Mouse (Mus musculus) liver, postnatal 0 days (tissue): Measurements from ENCODE around the gene Gamt. TPM values are rescaled to one million over a fixed set of nuclear protein-coding genes. Genes with fewer than 3 reads are reported as not detected.

Experiments used
- ATAC-seq: fragments of 200-750 bp; cut with Nextera tagmentation; 2 replicates; pipeline ENCODE4 v1.8.0; 2017; ENCODE audit warnings: mild to moderate bottlenecking, moderate library complexity
- DNase-seq: peaks from one replicate; pipeline ENCODE4 v3.0.0-alpha.2; 2016
- H3K27ac ChIP-seq: fragments of 300-500 bp; sonication (generic); 2 replicates; pipeline ENCODE4 v1.5.1; 2014; ENCODE audit warnings: antibody characterized with exemption, moderate library complexity, mild to moderate bottlenecking, low read depth
- H3K27me3 ChIP-seq: fragments of 300-500 bp; sonication (generic); 2 replicates; pipeline ENCODE4 v1.6.1; 2014; ENCODE audit warnings: low read length, control low read depth, mixed read lengths; ENCODE audit not compliant: insufficient read depth
- H3K36me3 ChIP-seq: fragments of 300-500 bp; sonication (generic); replicated peaks from 2 replicates; pipeline ENCODE4 v1.6.1; 2014; ENCODE audit warnings: mild to moderate bottlenecking, control low read depth, low read length, moderate library complexity, mixed read lengths; ENCODE audit not compliant: insufficient read depth
- H3K4me1 ChIP-seq: fragments of 300-500 bp; sonication (generic); 2 replicates; pipeline ENCODE4 v1.6.1; 2014; ENCODE audit warnings: antibody characterized with exemption, mild to moderate bottlenecking, control low read depth; ENCODE audit not compliant: insufficient read depth
- H3K4me2 ChIP-seq: fragments of 300-500 bp; sonication (generic); 2 replicates; pipeline ENCODE4 v1.6.1; 2014; ENCODE audit warnings: low read depth, mild to moderate bottlenecking, low read length, moderate library complexity, mixed read lengths
- H3K4me3 ChIP-seq: fragments of 300-500 bp; sonication (generic); 2 replicates; pipeline ENCODE4 v1.5.1; 2014; ENCODE audit warnings: low read depth, low read length
- H3K9ac ChIP-seq: fragments of 300-500 bp; sonication (generic); replicated peaks from 2 replicates; pipeline ENCODE4 v1.6.1; 2014; ENCODE audit warnings: mild to moderate bottlenecking, moderate library complexity
- H3K9me3 ChIP-seq: fragments of 300-500 bp; sonication (generic); 2 replicates; pipeline ENCODE4 v1.6.1; 2016; ENCODE audit warnings: mild to moderate bottlenecking, control low read depth, low read length, mixed read lengths
- CTCF ChIP-seq: sonication (generic); IDR thresholded peaks from 2 replicates; pipeline ENCODE4 v1.5.1; 2016; ENCODE audit warnings: antibody characterized with exemption, low read depth
- EP300 ChIP-seq: IDR thresholded peaks from 2 replicates; pipeline ENCODE4 v1.6.1; 2016; ENCODE audit warnings: antibody characterized with exemption, low read depth, mild to moderate bottlenecking
- WGBS: fragments of 180-500 bp; shearing (Covaris S2); extraction: QIAGEN DNeasy Blood & Tissue Kit; methylation state at CpG from one replicate; pipeline ENCODE4 v1.1.7; 2014; ENCODE audit not compliant: insufficient replicate concordance; 5-methylcytosine and 5-hydroxymethylcytosine counted together
- polyA plus RNA-seq: library from polyadenylated mRNA; unstranded; fragments of >200 nt; fragmentation: Nextera tagmentation; extraction: Ambion mirVana; gene quantifications from 2 replicates; pipeline ENCODE4 v1.2.1, GENCODE M21; 2015

The Gamt gene
- polyA plus RNA-seq, 1 experiment from 2014 or later, result 93.9 TPM

- Histone ChIP-seq H3K9ac (no peak overlapping the region), H3K4me2 (no peak overlapping the region), H3K4me1 (peaks cover 6% of the 10 kb centered on the region), H3K27ac (no peak overlapping the region), H3K27me3 (no peaks in the 10 kb centered on the region), H3K36me3 (peaks cover 40% of the 10 kb centered on the region), H3K4me3 (no peak overlapping the region), H3K9me3 (no peaks in the 10 kb centered on the region)
- no peak for ATAC-seq
- no peak for DNase-seq
- TF ChIP-seq CTCF, result peak; percentile 30; the same call in 1 of the 2 replicates
- no peak for TF ChIP-seq EP300
- WGBS, result 74% methylated on average over 8 of the region's 8 CpGs
Observed at GRCm38 (mm10) chr10:80288657-80289056, 27.8 kb upstream of the Gamt start.

GRCm38 (mm10) chr10:80288097-80288496, 27.3 kb upstream of the Gamt start:
- Histone ChIP-seq H3K27ac (no peak overlapping the region), H3K4me2 (no peak overlapping the region), H3K27me3 (no peaks in the 10 kb centered on the region), H3K9me3 (no peaks in the 10 kb centered on the region), H3K4me1 (peaks cover 2% of the 10 kb centered on the region), H3K9ac (no peak overlapping the region), H3K4me3 (no peak overlapping the region), H3K36me3 (peaks cover 46% of the 10 kb centered on the region)
- ATAC-seq, result no peak
- no peak for DNase-seq
- WGBS, result 92% methylated on average over 12 of the region's 12 CpGs
- TF ChIP-seq EP300, result no peak
- no peak for TF ChIP-seq CTCF

GRCm38 (mm10) chr10:80285222-80286070, 24.6 kb upstream of the Gamt start:
- ATAC-seq, result no peak
- Histone ChIP-seq H3K4me3 (no peak overlapping the region), H3K27ac (no peak overlapping the region), H3K4me2 (no peak overlapping the region), H3K36me3 (peaks cover 58% of the 10 kb centered on the region), H3K9ac (no peak overlapping the region), H3K4me1 (peaks cover 22% of the 10 kb centered on the region), H3K27me3 (no peaks in the 10 kb centered on the region), H3K9me3 (no peaks in the 10 kb centered on the region)
- DNase-seq, result no peak
- 82% methylated on average over 12 of the region's 15 CpGs for WGBS
- no peak for TF ChIP-seq EP300
- TF ChIP-seq CTCF, result no peak

GRCm38 (mm10) chr10:80282481-80283441, 21.9 kb upstream of the Gamt start:
- peak overlapping the region; percentile 30; the same call in 1 of the 2 replicates for H3K9ac ChIP-seq
- H3K9me3 ChIP-seq, result no peaks in the 10 kb centered on the region
- DNase-seq (no peak), ATAC-seq (no peak)
- H3K4me3 ChIP-seq, result no peak overlapping the region
- WGBS, result 84% methylated on average over 20 of the region's 20 CpGs
- peaks cover 77% of the 10 kb centered on the region for H3K36me3 ChIP-seq
- no peak for TF ChIP-seq EP300
- TF ChIP-seq CTCF, result no peak
- peaks cover 26% of the 10 kb centered on the region for H3K4me1 ChIP-seq
- H3K27ac ChIP-seq, result peak overlapping the region; percentile 59
- H3K27me3 ChIP-seq, result no peaks in the 10 kb centered on the region
- no peak overlapping the region for H3K4me2 ChIP-seq

GRCm38 (mm10) chr10:80281921-80282371, 21.1 kb upstream of the Gamt start:
- Histone ChIP-seq H3K36me3 (peaks cover 80% of the 10 kb centered on the region), H3K4me2 (no peak overlapping the region), H3K4me3 (no peak overlapping the region), H3K9ac (0 out of 2 replicates have a peak overlapping the region, but pooled peaks have one; percentile 30), H3K9me3 (no peaks in the 10 kb centered on the region), H3K27me3 (no peaks in the 10 kb centered on the region), H3K27ac (peak overlapping the region; percentile 59), H3K4me1 (peaks cover 26% of the 10 kb centered on the region)
- DNase-seq (peak; percentile 63), ATAC-seq (peak; percentile 47)
- TF ChIP-seq EP300 (no peak), CTCF (no peak)
- 61% methylated on average over 8 of the region's 8 CpGs for WGBS

GRCm38 (mm10) chr10:80281304-80281703, 20.5 kb upstream of the Gamt start:
- Histone ChIP-seq H3K9ac (no peak overlapping the region), H3K9me3 (no peaks in the 10 kb centered on the region), H3K27me3 (no peaks in the 10 kb centered on the region), H3K4me2 (no peak overlapping the region), H3K36me3 (peaks cover 77% of the 10 kb centered on the region), H3K4me1 (peaks cover 26% of the 10 kb centered on the region), H3K27ac (peak overlapping the region; percentile 59), H3K4me3 (no peak overlapping the region)
- no peak for TF ChIP-seq EP300
- TF ChIP-seq CTCF, result no peak
- no peak for DNase-seq
- ATAC-seq, result peak; percentile 50
- WGBS, result 62% methylated on average over 7 of the region's 7 CpGs
